Mouse (Mus musculus) naive thymus-derived CD4-positive, alpha-beta T cell, adult 2 months (primary cell): ENCODE results near the gene Megf8.

Experiments
- DNase-seq: peaks from one replicate; pipeline ENCODE4 v3.0.0-alpha.2; 2011; ENCODE audit warnings: low read depth

Gene Megf8

DNA sequence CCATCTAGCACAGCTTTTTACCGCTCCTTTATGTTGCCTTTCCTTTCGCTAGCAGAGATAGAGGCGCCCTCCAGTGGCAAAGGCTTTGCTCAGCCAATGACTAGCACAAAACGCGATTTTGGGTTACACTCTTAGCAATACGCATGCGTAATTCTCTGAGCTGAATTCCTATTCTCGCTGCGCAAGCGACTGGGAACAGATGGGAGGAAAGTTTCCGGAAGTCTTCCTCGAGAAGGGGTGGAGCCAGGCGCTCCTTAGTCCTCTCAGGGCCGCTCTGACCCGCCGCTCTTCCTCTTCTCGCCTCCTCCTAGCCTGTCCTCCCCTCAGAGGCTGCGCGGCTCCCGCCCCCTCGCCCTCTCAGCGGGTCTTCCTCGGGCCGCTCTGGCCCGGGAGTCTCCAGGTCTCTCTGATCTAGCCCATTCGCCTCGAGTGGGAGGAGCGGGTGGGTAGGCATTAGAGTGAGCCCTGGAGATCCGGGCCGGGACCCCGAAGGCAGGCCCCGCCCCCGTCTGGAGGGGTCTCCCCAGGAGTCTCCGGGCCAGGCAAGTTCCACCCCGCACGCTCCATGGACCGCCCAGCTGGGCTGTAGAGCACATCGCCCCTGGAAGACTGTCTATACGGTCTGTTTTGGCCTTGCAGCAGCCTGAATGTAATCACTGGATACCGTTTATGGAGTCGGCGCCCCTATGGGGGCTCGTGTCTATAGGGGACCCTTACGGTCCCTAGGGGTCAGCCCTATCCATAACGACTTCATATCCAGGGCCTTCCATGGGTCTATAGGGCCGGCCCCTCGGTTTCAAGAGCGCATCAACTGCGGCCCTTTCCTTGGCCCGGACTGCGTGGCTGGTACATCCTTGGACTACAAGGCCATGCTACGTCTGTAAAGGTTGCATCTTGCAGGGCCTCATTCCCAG is at the start of gene Megf8:
Megf8 (plus strand) TSS at position 633 of the 914 bp plus-strand sequence.
- DNase-seq: peak; percentile 94

GRCm38 (mm10) chr7:25267301-25267750 is 49.6 kb upstream of the Megf8 start, which contains the start of gene Cic:
Gene Cic, plus strand, starts transcription at chr7:25267704.
- peak; percentile 100 for DNase-seq

DNA sequence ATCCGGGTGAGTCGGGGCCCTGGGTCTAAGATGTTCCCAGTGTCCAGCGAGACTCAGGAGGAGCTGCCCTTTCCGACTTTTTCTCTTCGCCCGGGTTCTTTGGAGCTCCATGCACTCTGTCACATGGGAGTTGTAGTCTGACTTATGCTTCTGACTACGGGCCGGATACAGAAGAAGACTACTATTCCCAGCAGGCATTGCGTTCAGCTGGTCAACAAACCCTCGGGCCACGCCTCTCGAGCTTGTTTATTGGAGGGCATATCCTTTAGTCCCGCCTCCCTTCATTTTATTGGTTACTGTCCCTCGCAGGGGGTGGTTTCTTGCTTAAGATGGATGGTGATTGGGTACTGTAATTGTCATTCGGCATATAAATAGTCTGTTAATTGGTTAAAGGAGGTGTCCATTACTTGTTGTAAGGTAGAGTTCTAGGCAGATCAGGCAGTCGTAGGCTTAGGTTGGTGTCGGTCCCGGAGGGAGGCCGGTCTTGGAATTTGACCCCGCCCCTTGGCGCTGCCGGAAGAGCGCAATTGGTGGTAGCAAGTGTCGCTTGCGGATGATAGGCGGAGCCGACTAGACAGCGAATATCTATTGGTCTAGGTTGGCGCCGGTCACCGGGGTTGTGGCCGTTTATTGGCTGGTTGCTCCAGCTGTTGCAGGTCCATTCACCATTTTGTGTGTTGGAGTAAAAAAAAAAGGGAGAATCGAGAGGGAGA is 49.1 kb upstream of the Megf8 start:
- DNase-seq: peak; percentile 100

- no peak for DNase-seq
These were observed 48.4 kb upstream of the Megf8 start for GRCm38 (mm10) chr7:25268588-25268987.

DNA sequence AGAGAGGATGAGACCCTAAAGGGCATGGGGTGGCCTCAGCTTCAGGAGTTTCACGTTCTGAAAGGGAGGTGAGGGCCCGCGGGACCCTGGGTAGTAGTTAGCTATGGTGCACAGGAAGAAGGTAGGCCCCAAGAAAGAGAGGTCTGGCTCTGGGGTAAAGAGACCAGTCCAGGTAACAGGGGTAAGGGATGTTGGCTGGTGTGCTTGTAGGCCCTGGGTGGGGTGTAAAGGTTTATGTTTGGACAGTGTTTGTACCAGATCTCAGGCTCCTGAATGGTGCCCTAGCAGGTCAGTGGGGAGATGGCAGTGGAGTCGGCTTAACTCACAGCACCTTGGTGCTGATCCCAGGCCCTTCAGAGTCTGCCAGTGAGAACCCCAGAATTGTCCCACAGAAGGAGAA is 47.9 kb upstream of the Megf8 start:
- peak; percentile 61 for DNase-seq

DNA sequence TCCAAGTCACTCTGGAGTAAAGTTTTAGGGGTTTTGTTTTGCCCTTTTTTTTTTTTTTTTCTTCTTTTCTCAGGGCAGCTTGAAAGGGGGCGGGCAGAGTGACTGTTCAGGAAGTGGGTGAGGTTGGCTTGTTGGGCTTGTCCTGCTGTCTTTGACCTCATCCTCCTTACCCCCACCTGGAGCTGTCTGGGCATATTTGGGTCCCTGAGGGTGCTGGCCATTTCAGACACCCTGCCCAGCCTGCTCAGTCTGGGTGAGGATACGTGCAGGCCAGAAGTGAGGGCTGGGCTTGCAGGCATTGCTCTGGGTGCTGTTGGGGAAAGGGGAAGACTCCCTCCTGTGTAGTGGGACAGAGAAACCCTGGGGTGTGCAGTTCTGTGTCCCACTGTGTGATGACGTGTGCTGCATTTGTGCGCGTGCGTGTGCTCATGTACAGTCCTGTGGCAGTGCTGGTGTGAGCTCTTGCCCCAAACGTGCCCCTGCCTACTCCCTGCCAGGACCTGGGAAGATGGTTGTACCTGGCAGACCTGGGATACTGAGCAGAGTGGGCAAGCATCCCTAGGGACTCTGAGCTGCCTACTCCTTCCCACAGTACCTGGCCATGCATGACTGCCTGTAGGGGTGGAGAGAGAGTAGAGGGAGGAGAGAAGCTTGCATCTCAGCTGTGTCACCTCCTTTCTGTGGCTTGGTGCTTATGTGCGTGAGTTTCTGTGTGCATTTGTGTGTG is 47.3 kb upstream of the Megf8 start:
- peak; percentile 71 for DNase-seq

GRCm38 (mm10) chr7:25270652-25271633 is 46.0 kb upstream of the Megf8 start:
- DNase-seq: no peak

GRCm38 (mm10) chr7:25271651-25272444 is 45.1 kb upstream of the Megf8 start:
- DNase-seq: no peak

GRCm38 (mm10) chr7:25272445-25273258 is 44.3 kb upstream of the Megf8 start:
- DNase-seq: no peak

GRCm38 (mm10) chr7:25273259-25274241 is 43.4 kb upstream of the Megf8 start:
- DNase-seq: no peak

- peak; percentile 73 for DNase-seq
These were observed 42.4 kb upstream of the Megf8 start for GRCm38 (mm10) chr7:25274571-25274970.

- DNase-seq: no peak
These were observed 42.0 kb upstream of the Megf8 start for GRCm38 (mm10) chr7:25274996-25275395.

GRCm38 (mm10) chr7:25275555-25276298 is 41.2 kb upstream of the Megf8 start:
- no peak for DNase-seq

DNA sequence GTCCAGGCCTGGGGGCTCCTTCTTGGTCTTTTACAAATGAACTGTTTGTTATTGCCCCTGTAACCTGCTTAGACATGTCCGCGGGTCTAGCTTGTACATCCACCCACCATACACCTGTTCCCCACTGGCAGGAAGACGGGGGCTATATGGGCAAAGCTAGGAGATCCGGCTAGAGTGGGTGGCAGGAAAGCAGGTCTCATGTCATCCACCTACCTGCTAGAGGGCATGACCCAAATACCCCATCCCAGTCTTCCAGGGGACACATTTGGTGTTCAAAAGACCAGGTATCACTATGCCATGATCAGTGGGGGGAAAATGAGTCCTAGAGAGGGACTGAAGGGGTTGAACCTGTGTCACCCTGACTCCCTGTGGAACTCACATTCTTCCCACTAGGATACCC is 39.6 kb upstream of the Megf8 start:
- DNase-seq: no peak

DNA sequence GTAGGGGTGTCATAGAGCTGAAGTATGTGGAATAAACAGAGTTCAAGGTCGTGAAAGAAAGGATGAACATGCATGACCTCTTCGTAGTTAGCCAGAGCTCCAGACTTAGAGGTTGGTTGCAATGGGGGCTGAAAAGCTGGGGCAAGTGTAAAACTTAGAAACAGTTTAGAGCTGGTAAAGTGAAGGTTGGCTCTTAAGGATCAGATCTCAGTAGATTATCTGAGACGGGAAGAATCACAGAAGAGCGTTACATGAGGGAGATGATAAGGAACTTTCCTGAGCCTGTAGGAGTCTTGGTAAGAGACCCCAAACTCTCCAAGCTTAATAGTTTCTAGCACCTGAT is 39.0 kb upstream of the Megf8 start:
- no peak for DNase-seq

DNA sequence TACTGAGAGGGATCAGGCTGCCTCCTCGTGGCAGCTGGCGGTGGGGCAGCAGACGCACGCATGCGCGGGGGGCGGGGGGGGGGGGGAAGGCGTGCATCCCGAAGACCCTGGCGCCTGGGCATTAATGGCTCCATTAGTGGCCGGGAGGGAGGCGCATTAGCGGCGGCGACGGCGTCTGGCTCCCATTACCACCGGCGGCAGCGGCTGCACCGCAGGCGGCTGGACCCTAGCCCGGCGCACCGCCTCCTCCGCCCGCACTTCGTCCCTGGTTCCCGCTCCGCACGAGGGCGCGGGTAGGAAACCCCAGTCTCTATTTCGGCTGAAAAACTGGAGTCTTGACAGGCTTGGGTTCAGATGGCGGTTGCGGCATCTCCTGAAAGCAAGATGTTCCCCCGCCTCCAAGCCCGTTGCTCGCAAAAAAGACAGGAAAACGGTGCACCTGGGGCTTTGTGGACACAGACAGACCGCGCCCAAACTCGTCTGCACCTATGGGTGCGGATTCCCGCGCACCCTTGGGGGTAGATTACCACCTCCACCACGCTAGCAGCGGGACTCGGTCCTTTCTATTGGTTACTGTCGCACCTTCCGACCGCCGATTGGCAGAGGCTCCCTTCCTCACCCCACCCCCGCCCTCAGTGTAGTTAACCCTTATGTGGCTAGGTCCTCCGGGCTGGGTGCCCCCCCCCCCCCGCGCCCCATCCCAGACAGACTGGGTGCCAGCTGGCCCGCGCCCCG is 38.5 kb upstream of the Megf8 start:
- DNase-seq: peak; percentile 96
